Comparison of ENCODE assay signal across 16 mouse cellular contexts in the genomic region with DNA sequence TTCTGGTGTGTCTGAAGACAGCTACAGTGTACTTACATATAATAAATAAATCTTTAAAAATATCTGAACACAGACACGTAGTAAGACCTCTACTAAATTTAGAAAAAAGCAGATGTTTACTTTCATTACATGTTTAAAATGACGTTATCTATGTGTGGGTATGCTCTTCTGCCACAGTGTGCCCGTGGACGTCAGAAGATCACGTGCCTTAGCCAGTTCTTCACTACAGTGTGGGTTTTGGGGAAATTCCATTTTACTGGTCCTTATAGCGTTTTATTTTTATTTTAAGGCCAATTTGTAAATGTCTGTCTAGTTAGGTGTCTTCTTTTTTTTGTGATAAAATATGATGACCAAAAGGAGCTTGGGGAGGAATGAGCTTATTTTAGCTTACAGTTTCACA.
"Had no signal": no experiment of that assay in that cellular context is flagged by ENCODE, and none has a peak within 500 bp of the region (broad histone marks: within the 10 kb centered on the region; RNA-seq: fewer than 3 reads in every experiment).

No protein-coding gene starts in this region.

- H3K9ac ChIP-seq: liver, embryonic 15.5 days; neural tube, embryonic 13.5 days had no signal

- DNase-seq: kidney, adult 9 months; kidney, postnatal 36 days; lung, adult 2 months; lung, postnatal 10 days; right cerebral cortex, postnatal 14 days; thymus, adult 18-20 months; thymus, postnatal 14 days had no signal

- H3K4me3 ChIP-seq: limb, embryonic 10.5 days; liver, embryonic 15.5 days; neural tube, embryonic 13.5 days had no signal

- H3K27me3 ChIP-seq: liver, embryonic 15.5 days; megakaryocyte, embryonic 14.5 days; neural tube, embryonic 13.5 days had no signal

- H3K4me2 ChIP-seq: liver, embryonic 11.5 days; liver, embryonic 15.5 days; midbrain, embryonic 11.5 days; neural tube, embryonic 13.5 days had no signal

- H3K27ac ChIP-seq: kidney, postnatal 0 days; limb, embryonic 10.5 days; liver, embryonic 15.5 days; macrophage; neural tube, embryonic 13.5 days had no signal

- H3K9me3 ChIP-seq: limb, embryonic 10.5 days; liver, embryonic 15.5 days; megakaryocyte, embryonic 14.5 days; neural tube, embryonic 13.5 days had no signal

- H3K36me3 ChIP-seq: neural tube, embryonic 13.5 days had no signal

- ATAC-seq: midbrain, embryonic 16.5 days had no signal
